Mouse (Mus musculus) lung, postnatal 0 days (tissue): ENCODE results near the gene Cyp2j7. TPM values are rescaled to one million over a fixed set of nuclear protein-coding genes. Genes with fewer than 3 reads are reported as not detected.

Source experiments
- ATAC-seq: fragments of 200-750 bp; cut with Nextera tagmentation; 2 replicates; pipeline ENCODE4 v1.8.0; 2017; ENCODE audit warnings: moderate library complexity
- DNase-seq: peaks from one replicate; pipeline ENCODE4 v3.0.0-alpha.2; 2016; ENCODE audit warnings: low spot score
- H3K27ac ChIP-seq: fragments of 300-500 bp; sonication (generic); 2 replicates; pipeline ENCODE4 v1.5.1; 2014; ENCODE audit warnings: antibody characterized with exemption, mild to moderate bottlenecking, low read length, mixed read lengths
- H3K27me3 ChIP-seq: fragments of 300-500 bp; sonication (generic); replicated peaks from 2 replicates; pipeline ENCODE4 v1.6.1; 2014; ENCODE audit warnings: low read length, mixed read lengths; ENCODE audit not compliant: insufficient read depth
- H3K36me3 ChIP-seq: fragments of 300-500 bp; sonication (generic); 2 replicates; pipeline ENCODE4 v1.6.1; 2014; ENCODE audit warnings: low read length, mixed read lengths; ENCODE audit not compliant: insufficient read depth
- H3K4me1 ChIP-seq: fragments of 300-500 bp; sonication (generic); 2 replicates; pipeline ENCODE4 v1.6.1; 2014; ENCODE audit warnings: antibody characterized with exemption, low read depth, low read length, mixed read lengths; ENCODE audit not compliant: insufficient read depth
- H3K4me2 ChIP-seq: fragments of 300-500 bp; sonication (generic); replicated peaks from 2 replicates; pipeline ENCODE4 v1.6.1; 2014; ENCODE audit warnings: low read depth, mild to moderate bottlenecking, low read length, moderate library complexity, mixed read lengths
- H3K4me3 ChIP-seq: fragments of 300-500 bp; sonication (generic); 2 replicates; pipeline ENCODE4 v1.5.1; 2014; ENCODE audit warnings: low read depth, low read length
- H3K9ac ChIP-seq: fragments of 300-500 bp; sonication (generic); replicated peaks from 2 replicates; pipeline ENCODE4 v1.6.1; 2014; ENCODE audit warnings: low read depth, mild to moderate bottlenecking
- H3K9me3 ChIP-seq: fragments of 300-500 bp; sonication (generic); 2 replicates; pipeline ENCODE4 v1.6.1; 2016; ENCODE audit warnings: low read length, mixed read lengths
- CTCF ChIP-seq: IDR thresholded peaks from 2 replicates; pipeline ENCODE4 v1.5.1; 2016; ENCODE audit warnings: antibody characterized with exemption, mild to moderate bottlenecking
- EP300 ChIP-seq: IDR thresholded peaks from 2 replicates; pipeline ENCODE4 v1.6.1; 2016; ENCODE audit warnings: antibody characterized with exemption, mild to moderate bottlenecking, control low read depth
- WGBS: fragments of 180-500 bp; shearing (Covaris S2); extraction: QIAGEN DNeasy Blood & Tissue Kit; methylation state at CpG from one replicate; pipeline ENCODE4 v1.1.7; 2014; 5-methylcytosine and 5-hydroxymethylcytosine counted together
- polyA plus RNA-seq: library from polyadenylated mRNA; unstranded; fragments of >200 nt; fragmentation: Nextera tagmentation; extraction: Ambion mirVana; gene quantifications from 2 replicates; pipeline ENCODE4 v1.2.1, GENCODE M21; 2015

Gene Cyp2j7
- polyA plus RNA-seq, 1 experiment from 2014 or later = not detected

DNA sequence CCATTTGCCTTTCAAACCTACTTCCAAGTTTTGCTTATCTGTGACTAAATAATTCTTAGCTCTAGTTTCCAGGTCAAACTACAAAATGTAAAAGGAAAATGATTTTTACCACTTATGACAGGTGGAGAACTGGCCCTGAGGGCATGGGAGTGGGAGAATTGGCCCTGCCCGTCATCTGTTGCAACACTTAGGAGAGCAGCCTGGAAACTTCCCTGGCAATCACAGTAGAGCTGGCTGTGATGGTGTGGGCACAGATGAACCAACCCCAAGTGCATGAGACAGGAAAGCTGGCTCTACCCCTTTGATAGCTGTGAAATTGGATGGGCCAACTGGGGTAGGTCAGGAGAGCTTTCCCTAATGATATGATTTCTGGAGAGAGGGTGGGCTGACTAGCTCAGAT lies 73.6 kb downstream of the Cyp2j7 start:
- TF ChIP-seq EP300 (no peak), CTCF (no peak)
- Histone ChIP-seq H3K4me1 (no peaks in the 10 kb centered on the region), H3K36me3 (no peaks in the 10 kb centered on the region), H3K9me3 (no peaks in the 10 kb centered on the region), H3K9ac (no peak overlapping the region), H3K27ac (no peak overlapping the region), H3K4me2 (no peak overlapping the region), H3K27me3 (no peaks in the 10 kb centered on the region), H3K4me3 (no peak overlapping the region)
- 84% methylated on average over 1 of the region's 1 CpGs for WGBS
- ATAC-seq (no peak), DNase-seq (no peak)

DNA sequence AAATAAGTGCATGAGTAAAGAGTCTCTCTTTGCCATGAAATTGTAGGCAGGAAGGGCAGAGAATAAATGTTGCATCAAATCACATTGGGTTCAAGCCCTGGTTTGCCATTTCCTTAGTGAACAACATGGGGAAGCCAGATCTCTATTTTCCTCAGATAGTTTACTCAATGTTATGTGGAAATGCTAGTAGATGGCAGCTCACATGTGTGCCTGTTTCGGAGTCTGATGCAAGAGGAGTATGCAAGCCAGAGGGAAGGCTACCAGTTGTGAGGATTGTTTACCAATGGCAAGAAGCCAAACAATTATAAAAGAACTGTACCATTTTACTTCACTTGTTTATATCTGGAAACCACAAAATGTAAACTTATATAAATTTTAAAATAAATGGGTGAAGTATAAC lies 74.9 kb downstream of the Cyp2j7 start:
- Histone ChIP-seq H3K27ac (no peak overlapping the region), H3K9me3 (no peaks in the 10 kb centered on the region), H3K4me1 (no peaks in the 10 kb centered on the region), H3K27me3 (no peaks in the 10 kb centered on the region), H3K9ac (no peak overlapping the region), H3K36me3 (no peaks in the 10 kb centered on the region), H3K4me3 (no peak overlapping the region), H3K4me2 (no peak overlapping the region)
- ATAC-seq (no peak), DNase-seq (no peak)
- 39% methylated on average over 1 of the region's 1 CpGs for WGBS
- TF ChIP-seq CTCF (no peak), EP300 (no peak)

Other genes starting within 250 kb of the Cyp2j7 start
- gene Cyp2j13, start 159.1 kb downstream of the Cyp2j7 start, polyA plus RNA-seq = not detected in 2 replicates
- gene Cyp2j12, start 95.5 kb downstream of the Cyp2j7 start, polyA plus RNA-seq = not detected in 2 replicates
- gene Cyp2j11, start 112.0 kb upstream of the Cyp2j7 start, polyA plus RNA-seq = not detected in 2 replicates